Mouse (Mus musculus) right cerebral cortex, adult 2 months (tissue): ENCODE measurements around the gene Ppp2r3a.

Experiments
- DNase-seq, 2 experiments: peaks; one replicate each; pipeline ENCODE4 v3.0.0; 2021 to 2022; ENCODE audit warnings: low spot score in 2 of 2

Gene Ppp2r3a

DNA sequence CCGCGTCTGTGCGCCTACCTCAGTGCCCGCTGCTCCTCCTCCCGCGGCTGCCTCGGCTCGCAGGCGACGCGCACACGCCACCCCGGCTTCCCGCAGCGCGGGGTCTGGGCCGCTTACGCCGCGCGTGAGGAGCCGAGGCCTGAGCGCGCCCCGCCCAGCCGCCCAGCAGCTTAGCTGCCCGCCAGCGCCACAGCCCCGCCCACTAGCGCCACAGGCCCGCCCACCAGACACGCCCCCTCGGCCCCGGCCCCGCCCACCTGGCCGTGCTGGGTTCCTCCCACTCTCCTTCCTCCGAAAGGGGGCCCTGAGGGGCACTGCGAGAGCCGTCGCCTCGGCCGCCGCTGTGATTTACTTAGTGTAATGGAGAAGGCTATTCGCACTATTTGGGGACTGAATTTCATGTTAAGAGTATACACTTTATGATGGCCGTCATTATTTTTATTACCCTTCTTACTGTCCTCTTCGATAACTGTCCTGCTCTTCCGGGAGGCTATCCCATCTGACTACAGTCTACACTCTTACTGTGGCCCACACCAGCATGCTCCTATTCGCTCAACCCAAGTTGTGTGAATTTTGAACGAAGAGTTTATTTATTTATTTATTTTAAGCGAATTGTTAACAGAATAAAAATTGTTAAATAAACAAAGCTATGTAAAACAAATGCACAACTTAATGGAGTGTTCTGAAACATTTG is at the start of gene Ppp2r3a:
TSS of gene Ppp2r3a (minus strand) at position 152 of the 694 bp plus-strand sequence.
- peak; percentile 94 for DNase-seq

DNA sequence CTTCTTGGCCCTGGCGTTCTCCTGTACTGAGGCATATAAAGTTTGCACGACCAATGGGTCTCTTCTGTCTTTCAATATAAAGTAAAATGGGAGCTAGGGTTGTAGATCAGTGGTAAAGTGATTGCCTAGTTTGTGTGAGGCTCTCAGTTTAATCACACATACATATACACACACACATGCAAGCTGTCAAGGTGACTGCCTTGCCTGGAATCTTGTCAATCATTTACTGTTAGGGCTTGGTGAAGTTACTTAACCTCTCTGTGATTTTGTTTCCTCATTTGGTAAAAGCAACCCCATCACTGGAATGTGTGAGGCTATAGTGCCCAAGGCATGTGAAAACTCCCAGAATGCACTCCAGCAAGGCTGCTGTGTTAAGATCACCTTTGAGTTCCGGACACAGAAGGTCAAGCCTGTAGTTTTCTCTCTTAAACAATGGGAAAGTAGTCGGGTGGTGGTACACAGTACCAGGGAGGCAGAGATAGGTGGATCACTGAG is 48.9 kb upstream of the Ppp2r3a start:
- DNase-seq, result no peak

DNA sequence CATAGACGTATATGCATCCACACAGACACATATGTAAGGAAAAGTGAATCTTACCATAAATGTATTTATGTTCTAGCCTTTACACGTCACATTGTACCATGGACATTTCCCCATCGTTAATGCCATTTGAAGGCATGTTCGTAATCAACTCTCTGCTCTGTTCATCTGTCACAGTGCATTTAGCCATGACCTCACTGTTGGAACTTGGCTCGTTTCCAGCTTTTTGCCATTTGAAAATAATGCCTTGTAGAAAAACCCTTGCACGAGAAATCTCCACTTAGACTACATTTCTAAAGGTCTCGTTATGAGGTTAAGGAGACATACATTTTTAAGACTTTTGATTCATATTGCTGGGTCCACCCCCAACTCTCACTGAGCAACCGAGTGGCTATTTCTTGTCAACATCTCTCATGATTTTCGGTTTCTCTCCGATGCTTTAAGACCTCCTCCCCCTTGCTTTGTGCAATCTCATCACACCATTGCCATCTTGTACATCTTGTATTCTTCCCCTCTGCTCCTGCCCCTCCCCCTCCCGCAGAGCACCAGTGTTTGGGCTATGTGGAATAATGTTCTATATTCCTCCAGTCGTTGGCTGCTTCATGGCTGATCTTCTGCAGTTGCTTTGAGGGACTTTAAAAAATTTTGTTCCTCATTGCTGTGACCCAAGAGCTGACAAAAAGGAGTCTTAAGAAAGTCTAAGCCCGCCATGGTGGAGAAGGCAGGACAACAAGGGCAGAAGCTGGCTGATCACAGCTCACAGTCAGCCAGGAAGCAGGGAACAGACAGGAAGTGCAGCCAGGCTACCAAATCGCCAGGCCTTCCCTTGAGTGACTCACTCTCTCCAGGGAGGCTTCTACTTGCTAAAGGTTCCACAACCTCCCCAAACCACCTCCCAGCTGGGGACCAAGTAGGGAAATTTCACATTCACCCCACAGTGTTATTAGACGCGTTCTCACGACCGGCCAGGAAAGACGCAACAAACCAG is 40.4 kb upstream of the Ppp2r3a start:
- DNase-seq, result no peak

DNA sequence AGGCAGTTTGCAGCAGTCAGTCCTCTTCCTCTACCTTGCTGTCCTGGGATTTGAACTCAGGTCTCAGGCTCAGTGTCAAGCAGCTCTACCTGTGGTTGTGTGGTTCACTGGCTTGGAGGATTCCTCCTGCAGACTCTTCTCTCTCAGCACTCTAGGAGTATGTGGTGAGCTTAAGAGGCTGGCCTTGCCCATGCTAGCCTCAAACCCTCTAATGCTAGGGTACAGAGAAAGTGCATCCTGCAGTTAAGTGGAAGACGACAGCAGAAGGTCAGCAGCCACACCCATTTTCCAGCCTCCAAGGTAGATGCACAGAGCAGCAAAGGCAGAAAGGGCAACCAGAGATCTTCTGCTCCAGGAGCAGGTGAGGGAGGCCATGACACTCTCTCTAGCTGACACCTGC is 39.3 kb upstream of the Ppp2r3a start:
- DNase-seq, result no peak

DNA sequence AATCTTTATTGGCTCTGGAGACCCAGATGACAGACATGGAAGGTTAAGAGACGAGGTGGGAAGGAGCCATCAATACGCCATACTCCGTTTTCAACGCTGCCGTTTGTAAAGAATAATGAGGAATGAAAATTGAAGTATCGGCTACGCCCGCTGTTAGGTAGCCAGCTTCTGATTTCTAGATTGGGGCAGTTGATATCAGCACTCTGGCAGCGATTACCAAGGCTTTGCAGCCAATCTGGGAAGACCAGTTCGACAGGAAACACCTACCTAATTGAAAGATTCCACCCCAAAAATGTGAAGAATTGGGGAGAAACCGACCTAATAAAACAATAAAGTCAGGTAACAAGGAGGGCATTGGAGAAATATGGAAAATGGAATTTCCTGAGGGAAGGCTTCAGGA is 38.2 kb upstream of the Ppp2r3a start:
- DNase-seq, result no peak

DNA sequence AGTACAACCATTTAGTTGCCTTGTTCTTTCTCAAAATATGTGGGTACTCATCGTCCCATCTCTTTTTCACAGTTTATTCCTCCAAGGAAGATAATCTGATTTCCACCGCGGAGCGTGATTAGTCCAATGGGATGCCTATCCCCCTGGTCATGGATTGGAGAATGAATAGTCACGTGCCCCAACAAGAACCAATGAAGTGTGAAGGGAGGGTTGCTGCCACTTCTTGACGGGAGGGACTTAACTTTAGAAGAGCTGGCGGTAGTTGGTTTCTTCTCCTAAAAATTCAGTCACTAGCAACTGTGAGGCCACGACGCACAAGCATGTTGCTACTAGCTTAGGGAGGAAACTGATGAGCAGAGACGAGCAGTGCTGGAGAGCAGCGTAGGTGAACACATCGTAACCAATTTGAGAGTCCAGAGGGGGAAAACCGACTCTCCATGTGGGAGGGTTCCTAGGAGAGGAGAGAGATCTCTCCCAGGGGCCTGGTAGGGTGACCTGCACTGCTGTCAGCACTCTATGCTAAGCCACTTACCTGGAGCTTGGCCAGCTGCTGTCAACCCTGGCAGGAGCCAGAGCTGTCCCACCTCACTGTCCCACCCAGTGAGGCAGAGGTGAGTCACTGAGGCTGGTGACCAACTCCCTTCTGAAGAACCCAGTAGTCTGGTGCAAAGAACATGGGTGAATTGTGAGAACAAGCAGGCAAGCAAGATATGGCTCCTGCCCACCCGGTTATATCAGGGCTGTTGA is 37.5 kb upstream of the Ppp2r3a start:
- no peak for DNase-seq

DNA sequence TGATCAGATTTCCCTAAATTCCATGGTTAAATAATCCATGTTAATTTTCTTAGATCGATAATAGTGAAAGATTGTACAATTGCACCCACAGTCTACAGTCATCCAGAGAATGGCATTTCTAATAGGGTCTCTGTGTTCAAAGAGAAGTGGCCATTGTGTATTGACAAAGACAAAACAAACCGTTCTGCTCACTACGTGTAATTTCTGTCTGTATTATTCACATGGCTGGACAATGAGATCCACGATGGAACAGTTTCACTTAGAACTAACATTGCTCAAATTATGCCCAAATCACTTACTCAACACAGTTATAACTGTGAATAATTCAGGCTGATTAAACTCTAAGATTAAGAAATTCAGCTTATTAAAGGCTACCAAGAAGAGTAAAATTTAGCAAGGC is 35.2 kb upstream of the Ppp2r3a start:
- no peak for DNase-seq

DNA sequence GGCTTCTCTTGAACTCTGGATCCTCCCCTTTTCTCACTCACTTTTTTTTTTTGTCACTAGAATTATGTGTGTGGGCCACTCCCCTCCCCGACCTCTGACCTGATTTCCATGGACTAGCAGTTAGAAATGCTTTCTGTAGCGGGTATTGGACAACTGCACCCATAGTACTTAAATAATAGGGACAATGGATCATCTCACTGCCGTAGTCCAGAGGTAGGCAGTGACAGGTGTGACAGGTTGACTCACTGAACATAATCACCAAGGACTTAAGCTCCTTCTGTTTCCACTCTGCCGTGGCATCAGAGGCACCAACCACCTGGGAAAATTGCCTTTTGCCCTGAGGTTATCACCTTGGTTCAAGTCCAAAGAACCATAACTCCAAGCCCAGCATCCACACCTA is 32.5 kb upstream of the Ppp2r3a start:
- DNase-seq, result no peak

DNA sequence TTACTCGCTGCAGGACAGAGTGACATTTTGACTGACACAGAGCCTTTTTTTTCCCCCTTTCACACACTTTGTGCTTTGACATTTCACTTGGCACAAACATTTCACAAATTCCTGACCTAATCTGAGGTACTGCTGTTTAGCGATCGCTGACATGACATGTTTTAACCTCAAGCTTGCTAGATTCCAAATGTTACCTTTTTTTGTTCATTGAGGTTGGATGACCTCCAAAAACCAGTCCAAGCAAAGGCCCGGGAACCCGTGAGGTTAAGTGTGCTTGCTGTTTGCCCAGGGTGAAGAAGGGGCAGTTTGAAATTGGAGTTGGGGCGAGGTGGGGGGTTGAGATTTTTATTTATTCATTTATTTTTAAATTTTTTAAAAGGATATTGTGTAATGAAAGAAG is 31.1 kb upstream of the Ppp2r3a start:
- DNase-seq, result no peak

DNA sequence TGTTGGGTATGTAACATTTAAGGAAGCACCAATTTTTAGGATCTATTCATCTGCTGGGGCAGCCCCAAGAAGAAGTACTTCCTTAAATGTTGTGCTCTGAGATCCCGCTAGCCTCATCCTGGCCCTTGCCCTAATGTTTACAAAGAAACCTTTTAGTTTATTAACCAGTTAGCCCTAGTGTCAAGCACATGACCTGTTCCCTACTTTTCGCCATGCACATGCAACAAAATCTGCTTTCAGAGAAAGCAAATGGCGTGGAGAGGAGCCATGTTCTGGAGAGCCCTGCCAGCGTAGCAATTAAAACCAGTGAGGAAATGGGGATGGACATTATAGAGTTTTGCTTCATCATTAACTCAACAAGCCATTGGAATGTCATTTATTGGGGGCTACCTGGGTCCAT is 30.3 kb upstream of the Ppp2r3a start:
- no peak for DNase-seq

DNA sequence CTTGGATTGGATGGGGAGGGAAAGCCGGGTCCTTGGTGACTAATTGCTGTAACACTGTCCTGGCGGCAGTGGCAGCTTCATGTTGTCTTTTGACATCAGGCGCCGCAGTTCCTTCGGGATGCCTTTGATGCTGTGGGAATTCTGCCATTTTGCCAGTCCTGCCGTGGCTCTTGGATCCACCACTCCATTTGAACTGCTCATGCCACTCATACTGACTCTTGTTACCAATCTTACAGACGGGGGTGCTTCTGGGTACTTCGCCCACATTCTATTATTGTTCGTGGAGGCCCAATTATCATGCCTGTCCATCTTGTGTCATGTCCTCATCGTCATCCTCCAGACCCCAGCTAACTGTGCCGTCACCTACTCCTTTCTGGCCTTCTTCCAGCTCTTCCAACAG is 29.7 kb upstream of the Ppp2r3a start:
- DNase-seq, result no peak

DNA sequence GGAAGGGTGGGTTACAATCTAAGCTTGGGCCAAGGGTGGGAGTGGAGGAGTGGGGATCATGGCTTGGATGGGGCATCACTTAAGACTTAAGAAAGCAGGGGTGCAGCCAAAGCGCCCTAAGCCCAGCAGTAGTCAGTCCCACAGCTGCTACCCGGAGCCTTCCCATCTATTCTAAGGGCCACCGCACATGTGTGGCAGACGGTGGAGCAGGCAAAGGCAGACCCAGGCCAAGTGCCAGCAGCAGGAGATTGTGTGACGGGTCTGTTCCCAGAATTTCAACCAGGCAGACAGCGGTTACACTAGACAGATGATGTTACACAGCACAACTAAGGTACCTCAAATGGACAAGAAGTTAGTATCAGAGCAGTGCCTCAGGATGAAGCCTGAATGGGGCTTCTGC is 29.3 kb upstream of the Ppp2r3a start:
- no peak for DNase-seq

DNA sequence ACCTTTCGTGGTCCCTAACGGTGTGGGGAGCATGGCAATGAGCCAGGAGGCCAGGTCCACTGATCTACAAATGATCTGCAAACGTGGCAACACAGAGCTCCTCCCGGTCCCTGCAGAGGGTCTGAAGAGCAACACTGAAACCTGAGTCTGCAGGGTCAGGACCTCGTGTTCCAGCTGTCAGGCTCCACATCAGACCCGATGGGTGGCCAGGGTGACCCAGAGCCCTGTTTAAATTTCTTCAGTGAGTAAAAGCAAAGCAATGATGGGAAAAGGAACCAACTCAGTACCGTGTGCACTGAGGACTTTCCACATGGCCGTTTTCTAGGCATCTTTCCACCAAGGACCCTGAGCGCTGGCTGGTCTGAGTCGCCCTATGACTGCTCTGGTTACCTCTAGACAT is 28.6 kb upstream of the Ppp2r3a start:
- no peak for DNase-seq

DNA sequence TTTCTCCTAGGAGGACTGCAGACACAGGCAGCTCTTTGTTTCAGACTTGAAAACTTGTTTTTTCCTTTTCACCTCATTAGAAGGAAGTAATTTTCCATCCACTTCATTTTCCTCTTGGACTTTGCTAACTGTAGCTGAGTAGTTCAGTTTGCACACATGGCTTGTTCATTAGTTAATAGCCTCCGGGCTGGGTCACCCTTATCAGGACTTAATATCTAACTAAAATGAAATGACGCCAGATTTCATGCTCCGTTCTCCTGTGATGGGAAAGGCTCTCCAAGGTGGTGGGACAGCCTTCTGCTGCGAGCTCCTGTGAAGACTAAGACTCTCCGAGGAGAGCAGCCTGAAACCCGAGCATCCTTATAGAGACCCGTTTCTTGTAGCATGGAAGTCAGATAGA is 21.1 kb upstream of the Ppp2r3a start:
- no peak for DNase-seq

DNA sequence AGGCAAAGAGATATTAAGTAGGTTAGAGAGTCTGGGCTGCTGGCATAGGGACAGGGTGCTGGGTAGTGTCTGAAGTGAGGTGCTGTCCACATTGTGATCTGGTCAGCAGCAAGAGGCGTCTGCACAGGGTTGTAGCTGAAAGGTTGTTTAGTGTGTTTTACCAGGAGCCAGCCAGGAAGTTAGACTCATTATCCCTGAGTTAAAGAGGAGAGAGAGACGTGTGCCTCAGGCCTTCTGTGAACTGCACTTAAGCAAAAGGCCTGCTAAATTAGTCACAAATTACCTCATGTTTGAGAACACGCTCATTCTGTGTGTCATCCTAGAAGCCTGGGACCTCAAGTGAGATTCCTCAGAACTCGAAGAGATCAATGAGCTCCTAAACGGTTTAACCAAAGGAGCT is 18.4 kb upstream of the Ppp2r3a start:
- no peak for DNase-seq

DNA sequence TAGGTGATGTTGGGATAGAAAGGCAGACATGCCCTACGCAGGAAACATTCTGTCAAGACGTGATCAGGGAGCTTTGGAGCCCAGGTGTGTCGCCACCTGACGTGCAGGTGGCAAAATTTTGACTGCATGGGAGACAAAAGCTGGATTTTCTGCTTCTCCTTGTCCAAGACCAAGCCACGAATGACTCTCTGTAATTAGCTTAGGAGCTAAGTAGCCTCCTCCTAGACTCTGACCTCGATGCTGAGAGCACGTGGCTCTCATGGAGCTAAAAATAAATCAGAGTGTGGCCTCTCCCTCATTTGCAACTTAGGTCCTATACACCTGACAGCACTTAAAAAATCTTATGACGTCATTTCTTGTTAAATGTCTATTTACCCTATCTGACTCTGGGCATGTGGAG is 14.4 kb upstream of the Ppp2r3a start:
- no peak for DNase-seq

DNA sequence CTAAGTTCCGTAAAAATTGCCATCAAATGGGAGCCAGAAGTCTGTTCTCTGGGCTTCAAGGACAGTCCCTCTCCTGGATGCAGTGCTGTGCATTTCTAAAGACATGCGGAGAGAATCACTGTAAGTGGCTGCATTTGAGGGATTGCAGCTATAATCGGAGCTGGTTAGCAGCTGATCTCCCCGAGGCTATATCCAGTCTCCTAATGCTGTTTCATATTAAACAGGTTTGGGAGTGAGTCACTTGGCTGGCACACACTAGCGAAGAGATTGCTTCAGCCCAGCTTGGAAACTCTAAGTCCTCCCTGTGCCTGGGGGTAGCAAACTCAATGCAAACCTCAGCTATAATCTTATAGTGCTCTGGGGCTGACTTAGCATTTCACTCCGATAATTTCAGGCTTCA is 14.0 kb upstream of the Ppp2r3a start:
- peak; percentile 34 to 55 for DNase-seq

DNA sequence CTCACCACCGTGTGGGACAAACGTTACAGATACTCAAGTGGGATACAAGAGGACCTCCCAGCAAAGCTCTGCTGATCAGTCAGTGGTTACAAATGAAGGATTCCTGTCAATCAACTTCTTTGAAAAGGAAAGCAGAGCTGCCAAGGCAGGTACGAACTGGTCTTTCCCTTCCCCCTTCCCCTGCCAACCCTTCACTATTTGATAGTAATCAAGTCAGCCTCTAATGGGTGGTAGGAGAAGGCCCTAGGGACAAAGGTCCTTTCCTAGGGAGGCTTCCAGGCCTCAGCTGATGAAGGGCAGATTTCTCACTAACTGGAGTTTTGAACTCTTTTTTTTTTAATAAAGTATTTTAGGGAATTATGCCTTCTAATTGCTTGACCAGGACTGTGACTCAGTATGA is 11.2 kb upstream of the Ppp2r3a start:
- no peak for DNase-seq

DNA sequence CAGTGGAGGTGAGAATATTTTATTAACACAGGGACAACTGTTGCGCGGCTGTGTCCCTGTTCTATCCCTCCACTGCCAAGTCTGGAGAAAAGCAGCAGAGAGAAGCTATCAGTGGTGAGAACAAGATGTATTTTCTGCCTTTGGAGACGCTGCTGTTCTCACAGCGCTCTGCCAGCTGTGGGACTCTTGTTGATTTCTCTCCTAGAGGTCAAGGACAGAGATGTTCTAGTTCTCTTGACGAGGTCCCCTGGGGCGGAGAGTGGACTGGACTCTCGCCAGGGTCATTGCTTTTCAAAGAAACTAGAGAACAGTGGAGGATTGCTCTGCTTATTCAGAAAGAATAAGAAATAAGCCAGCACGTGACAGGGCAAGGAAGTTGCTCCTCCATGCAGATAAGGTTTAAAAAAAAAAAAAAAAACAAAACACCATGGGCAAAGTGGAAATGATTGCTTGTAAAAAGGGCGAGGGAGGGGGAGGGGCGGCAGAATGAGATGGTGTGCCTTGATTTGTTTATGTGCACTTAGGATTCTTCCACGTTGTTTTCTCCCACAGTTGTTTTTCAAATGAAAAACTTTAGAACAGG is 10.5 kb upstream of the Ppp2r3a start:
- peak; percentile 12 to 23 for DNase-seq

DNA sequence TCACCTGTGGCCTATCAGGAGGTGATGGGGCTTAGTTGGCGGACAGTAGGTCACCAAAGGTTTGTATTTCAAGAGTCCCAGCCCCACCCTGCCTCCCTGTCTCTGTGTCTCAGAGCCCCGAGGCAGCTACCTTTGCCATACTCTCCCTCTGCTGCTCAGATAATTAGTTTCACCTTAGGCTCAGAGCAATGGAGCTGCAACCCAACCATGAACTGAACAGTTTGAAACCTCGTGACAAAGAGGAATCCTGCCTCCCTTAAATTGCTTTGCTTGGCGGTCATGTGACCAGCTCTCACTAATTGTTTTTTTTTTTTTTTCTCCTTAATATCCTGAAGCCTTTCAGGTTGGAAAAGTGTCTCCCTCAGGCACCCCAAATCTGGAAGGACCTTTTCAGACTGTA is 9.8 kb upstream of the Ppp2r3a start:
- no peak for DNase-seq

DNA sequence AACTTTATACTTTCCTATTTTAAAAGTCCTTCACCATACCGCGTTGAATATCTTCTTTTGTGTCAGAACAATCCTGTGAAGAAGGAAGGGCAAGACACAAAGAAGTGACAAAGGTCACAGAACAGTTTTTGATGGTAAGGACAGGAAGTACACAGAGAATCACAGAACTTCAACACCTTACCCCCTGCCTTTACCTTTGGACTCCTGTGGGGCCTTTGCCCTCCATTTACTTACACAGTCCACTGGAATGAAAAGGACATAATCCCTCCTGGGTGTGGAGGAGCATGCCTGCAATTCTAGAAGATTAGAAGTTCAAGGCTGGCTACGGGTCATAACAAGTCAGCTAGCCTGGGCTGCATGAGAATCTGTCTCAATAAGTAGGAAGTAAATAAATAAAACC is 1.5 kb upstream of the Ppp2r3a start:
- no peak for DNase-seq

DNA sequence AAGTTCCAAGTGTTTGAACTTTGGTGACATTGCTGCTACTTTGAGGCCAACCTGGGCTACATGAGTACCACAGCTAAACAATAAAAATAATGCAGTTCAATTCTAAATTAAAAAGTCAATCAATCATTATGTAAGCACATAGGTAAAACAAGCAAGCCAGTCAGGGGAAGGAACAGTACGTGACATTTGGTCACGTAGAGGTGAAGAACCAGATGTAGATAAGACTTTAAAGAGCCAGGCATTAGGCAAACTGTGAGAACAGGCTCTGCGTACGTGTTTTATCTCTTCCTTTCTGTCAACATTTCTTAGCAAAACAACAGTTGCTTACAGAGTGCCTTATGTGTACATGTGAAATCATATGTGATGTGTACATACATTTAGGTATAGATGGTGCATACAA is 946 bp upstream of the Ppp2r3a start:
- DNase-seq, result no peak
